Mouse (Mus musculus): ENCODE data around the gene Asic2. TPM values are rescaled to one million over a fixed set of nuclear protein-coding genes. Genes with fewer than 3 reads are reported as not detected.

Asic2 gene
- polyA plus RNA-seq, 1 experiment from 2014 or later, result 8.7 TPM

DNA sequence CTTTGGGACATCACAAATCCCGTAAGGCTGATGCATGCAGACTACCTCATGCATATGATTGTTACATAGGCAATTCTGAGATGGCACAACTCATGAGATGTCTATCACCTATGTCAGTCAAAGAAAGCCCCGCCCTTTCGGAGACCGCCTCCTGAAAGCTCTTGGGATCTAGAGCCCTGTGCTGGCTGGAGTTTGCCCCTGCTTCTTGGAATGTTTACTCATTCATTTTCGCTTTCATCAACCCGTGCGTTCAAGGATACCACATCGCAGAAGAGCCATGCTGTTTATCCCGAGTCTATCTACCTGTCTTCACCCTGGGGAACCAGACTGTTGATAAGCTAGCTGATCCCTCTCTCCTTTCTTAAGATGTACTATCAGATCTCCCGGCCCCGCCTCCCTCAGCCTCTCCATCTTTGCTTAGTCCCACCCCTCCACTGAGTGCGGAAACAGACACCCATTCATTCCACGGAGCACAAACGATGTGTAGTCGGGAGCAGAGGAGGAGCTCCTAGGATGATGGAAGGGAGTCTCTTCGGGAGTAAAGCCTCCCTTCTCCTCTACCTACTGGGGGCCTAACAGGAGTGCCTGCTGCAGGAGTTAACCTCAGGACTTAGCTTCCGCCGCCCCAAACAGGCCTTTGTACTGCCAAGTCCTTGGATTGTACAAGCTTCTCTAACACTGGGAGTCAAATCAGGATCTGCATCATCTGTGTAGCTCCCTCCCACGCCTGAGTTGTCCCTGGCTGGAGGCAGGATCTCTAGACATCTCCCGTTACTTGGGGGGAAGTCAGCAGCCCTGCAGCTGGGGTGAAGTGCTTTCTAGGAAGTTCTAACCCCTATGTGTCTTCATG is 356.1 kb downstream of the Asic2 start:
- DNase-seq (peak; percentile 78), ATAC-seq (ENCODE audit: low FRiP score, low TSS enrichment) (peak; percentile 66; the same call in 1 of the 2 replicates)
- H3K9me3 ChIP-seq (ENCODE audit: control insufficient read depth, low read length), result no peaks in the 10 kb centered on the region; the same call in 1 of the 2 replicates
- no peaks in the 10 kb centered on the region for H3K27me3 ChIP-seq (ENCODE audit: control insufficient read depth, insufficient read depth, low read length)
- H3K4me1 ChIP-seq (ENCODE audit: control insufficient read depth, insufficient read depth, low read length), result peaks cover 23% of the 10 kb centered on the region
- peak overlapping the region; percentile 20 for H3K4me3 ChIP-seq (replicated peaks; ENCODE audit: low read depth, low read length)
- H3K9ac ChIP-seq (replicated peaks; ENCODE audit: low read length), result peak overlapping the region; percentile 2; the same call in 1 of the 2 replicates
- WGBS, result 8% methylated on average over 20 of the region's 20 CpGs
- H3K36me3 ChIP-seq (ENCODE audit: control insufficient read depth, insufficient read depth, low read length), result no peaks in the 10 kb centered on the region
- peak overlapping the region; percentile 49 for H3K4me2 ChIP-seq (ENCODE audit: low read length)
- peak overlapping the region; percentile 91 for H3K27ac ChIP-seq (replicated peaks; ENCODE audit: low read depth, low read length)

DNA sequence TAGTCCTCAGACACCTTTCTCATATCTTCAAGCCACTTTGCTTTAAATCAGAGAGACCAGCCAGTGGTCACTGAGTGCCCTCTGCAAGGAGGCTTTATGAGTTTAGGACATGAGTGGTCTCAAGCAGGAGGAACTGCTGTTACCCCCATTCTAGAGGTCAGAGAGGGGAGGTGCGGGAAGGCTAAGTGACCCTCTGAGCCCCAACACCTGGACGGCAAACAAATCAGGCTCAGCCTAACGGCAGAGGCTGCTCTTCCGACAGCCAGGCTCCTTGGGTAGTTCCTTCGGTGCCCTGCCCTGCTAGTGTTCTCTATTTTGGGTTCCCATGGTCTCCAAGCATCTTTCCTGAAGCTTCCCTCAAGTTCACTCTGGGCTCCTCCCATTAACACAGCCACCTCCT is 357.8 kb downstream of the Asic2 start:
- Histone ChIP-seq H3K9ac (replicated peaks; ENCODE audit: low read length) (no peak overlapping the region), H3K4me3 (replicated peaks; ENCODE audit: low read depth, low read length) (no peak overlapping the region), H3K27ac (replicated peaks; ENCODE audit: low read depth, low read length) (no peak overlapping the region), H3K9me3 (ENCODE audit: control insufficient read depth, low read length) (no peaks in the 10 kb centered on the region; the same call in 1 of the 2 replicates), H3K27me3 (ENCODE audit: control insufficient read depth, insufficient read depth, low read length) (no peaks in the 10 kb centered on the region), H3K4me1 (ENCODE audit: control insufficient read depth, insufficient read depth, low read length) (peaks cover 23% of the 10 kb centered on the region), H3K4me2 (ENCODE audit: low read length) (no peak overlapping the region), H3K36me3 (ENCODE audit: control insufficient read depth, insufficient read depth, low read length) (no peaks in the 10 kb centered on the region)
- no peak for ATAC-seq (ENCODE audit: low FRiP score, low TSS enrichment)
- WGBS, result 86% methylated on average over 5 of the region's 5 CpGs
- DNase-seq, result no peak

DNA sequence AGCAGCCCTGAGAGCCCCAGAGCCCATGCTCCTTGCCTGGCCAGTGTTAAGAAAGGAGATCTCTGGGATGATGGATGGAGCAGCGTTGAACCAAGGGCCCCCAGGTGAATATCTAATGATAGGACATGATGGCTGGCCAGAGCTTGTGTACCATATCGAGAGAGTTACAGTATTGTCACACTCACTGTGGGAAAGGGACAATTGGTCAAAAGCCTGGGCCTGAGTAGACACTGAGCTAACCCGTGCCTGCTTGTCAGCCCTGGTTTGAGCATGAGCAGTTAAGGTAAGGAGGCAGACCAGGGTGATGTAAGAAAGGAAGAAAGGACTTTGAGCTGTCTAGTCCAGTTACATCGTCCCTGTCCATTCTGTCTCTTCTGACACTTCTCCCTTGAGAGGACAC is 365.3 kb downstream of the Asic2 start:
- ATAC-seq (ENCODE audit: low FRiP score, low TSS enrichment) (no peak), DNase-seq (no peak)
- Histone ChIP-seq H3K4me1 (ENCODE audit: control insufficient read depth, insufficient read depth, low read length) (no peaks in the 10 kb centered on the region), H3K27me3 (ENCODE audit: control insufficient read depth, insufficient read depth, low read length) (no peaks in the 10 kb centered on the region), H3K4me3 (replicated peaks; ENCODE audit: low read depth, low read length) (no peak overlapping the region), H3K9ac (replicated peaks; ENCODE audit: low read length) (no peak overlapping the region), H3K27ac (replicated peaks; ENCODE audit: low read depth, low read length) (no peak overlapping the region), H3K4me2 (ENCODE audit: low read length) (no peak overlapping the region), H3K36me3 (ENCODE audit: control insufficient read depth, insufficient read depth, low read length) (no peaks in the 10 kb centered on the region), H3K9me3 (ENCODE audit: control insufficient read depth, low read length) (no peaks in the 10 kb centered on the region)
- 81% methylated on average over 4 of the region's 4 CpGs for WGBS

DNA sequence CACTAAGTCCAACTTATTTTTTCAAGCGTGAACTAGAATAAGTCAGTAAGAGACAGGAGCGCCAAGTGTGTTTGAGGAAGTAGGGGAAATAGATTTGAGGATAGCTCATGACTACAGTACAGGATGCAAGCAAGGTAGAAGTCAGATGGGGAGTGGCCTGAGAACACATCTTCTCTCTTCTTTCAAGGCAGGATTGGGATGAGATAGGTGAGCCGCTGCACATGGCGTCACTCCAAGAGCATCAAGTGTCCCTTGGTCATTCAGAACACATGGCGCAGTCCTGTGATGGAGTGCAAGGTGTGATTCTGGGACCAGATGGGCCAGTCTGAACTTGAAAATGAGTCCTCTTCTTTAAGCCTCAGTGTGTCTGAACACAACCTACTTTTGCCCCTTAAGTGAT is 366.5 kb downstream of the Asic2 start:
- H3K9ac ChIP-seq (replicated peaks; ENCODE audit: low read length), result no peak overlapping the region
- H3K4me2 ChIP-seq (ENCODE audit: low read length), result no peak overlapping the region
- no peak for ATAC-seq (ENCODE audit: low FRiP score, low TSS enrichment)
- H3K36me3 ChIP-seq (ENCODE audit: control insufficient read depth, insufficient read depth, low read length), result no peaks in the 10 kb centered on the region
- DNase-seq, result no peak
- no peaks in the 10 kb centered on the region; the same call in 1 of the 2 replicates for H3K4me1 ChIP-seq (ENCODE audit: control insufficient read depth, insufficient read depth, low read length)
- H3K4me3 ChIP-seq (replicated peaks; ENCODE audit: low read depth, low read length), result no peak overlapping the region
- WGBS, result 98% methylated on average over 5 of the region's 5 CpGs
- no peak overlapping the region for H3K27ac ChIP-seq (replicated peaks; ENCODE audit: low read depth, low read length)
- H3K9me3 ChIP-seq (ENCODE audit: control insufficient read depth, low read length), result no peaks in the 10 kb centered on the region
- no peaks in the 10 kb centered on the region for H3K27me3 ChIP-seq (ENCODE audit: control insufficient read depth, insufficient read depth, low read length)

DNA sequence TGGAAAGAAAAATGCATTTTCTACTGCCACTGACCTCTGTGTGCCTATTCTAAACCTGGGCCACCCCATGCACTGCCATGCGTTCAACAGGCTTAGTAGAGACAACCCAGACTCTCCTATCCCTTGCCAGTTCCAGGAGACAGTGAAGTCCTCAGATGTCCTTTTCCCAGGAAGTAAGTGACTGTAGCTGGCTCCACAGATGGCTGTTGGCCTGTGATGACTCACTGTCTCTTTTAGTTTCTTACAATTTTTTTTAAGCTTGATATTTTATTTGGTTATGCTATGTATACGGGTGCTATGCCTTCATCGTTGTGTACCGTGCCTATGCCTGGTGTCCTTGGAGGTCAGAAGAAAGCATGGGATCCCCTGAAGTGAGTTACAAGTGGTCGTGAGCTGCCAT is 370.7 kb downstream of the Asic2 start:
- H3K4me1 ChIP-seq (ENCODE audit: control insufficient read depth, insufficient read depth, low read length), result peaks cover under 1% of the 10 kb centered on the region; the same call in 1 of the 2 replicates
- no peak overlapping the region for H3K9ac ChIP-seq (replicated peaks; ENCODE audit: low read length)
- H3K27me3 ChIP-seq (ENCODE audit: control insufficient read depth, insufficient read depth, low read length), result no peaks in the 10 kb centered on the region
- H3K27ac ChIP-seq (replicated peaks; ENCODE audit: low read depth, low read length), result no peak overlapping the region
- H3K9me3 ChIP-seq (ENCODE audit: control insufficient read depth, low read length), result no peaks in the 10 kb centered on the region
- 90% methylated on average over 5 of the region's 5 CpGs for WGBS
- no peak overlapping the region for H3K4me3 ChIP-seq (replicated peaks; ENCODE audit: low read depth, low read length)
- no peaks in the 10 kb centered on the region for H3K36me3 ChIP-seq (ENCODE audit: control insufficient read depth, insufficient read depth, low read length)
- ATAC-seq (ENCODE audit: low FRiP score, low TSS enrichment) (no peak), DNase-seq (no peak)
- no peak overlapping the region for H3K4me2 ChIP-seq (ENCODE audit: low read length)

DNA sequence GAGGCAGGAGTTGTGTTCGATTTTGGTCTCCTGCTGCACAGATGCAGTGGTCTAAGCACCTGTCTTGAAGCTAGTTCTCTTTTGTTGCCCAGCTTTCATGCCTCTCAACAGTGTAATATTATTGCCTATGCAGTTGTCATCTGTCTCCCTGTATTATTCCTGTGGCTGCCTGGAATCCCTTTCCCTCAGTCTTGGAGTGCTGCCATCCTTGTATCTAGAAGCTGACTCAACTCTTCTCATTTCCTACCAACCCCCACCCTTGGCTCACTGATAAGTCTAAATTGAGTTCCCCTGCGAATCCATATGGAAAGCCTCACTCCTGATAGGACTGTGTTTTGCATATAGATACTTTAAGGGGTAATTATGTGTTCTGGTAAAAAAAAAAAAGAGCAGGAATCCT is 373.0 kb downstream of the Asic2 start:
- 75% methylated on average over 2 of the region's 2 CpGs for WGBS
- DNase-seq, result no peak
- H3K4me2 ChIP-seq (ENCODE audit: low read length), result no peak overlapping the region
- no peaks in the 10 kb centered on the region for H3K9me3 ChIP-seq (ENCODE audit: control insufficient read depth, low read length)
- no peaks in the 10 kb centered on the region for H3K27me3 ChIP-seq (ENCODE audit: control insufficient read depth, insufficient read depth, low read length)
- ATAC-seq (ENCODE audit: low FRiP score, low TSS enrichment), result no peak
- no peak overlapping the region for H3K9ac ChIP-seq (replicated peaks; ENCODE audit: low read length)
- no peak overlapping the region for H3K27ac ChIP-seq (replicated peaks; ENCODE audit: low read depth, low read length)
- peaks cover 4% of the 10 kb centered on the region; the same call in 1 of the 2 replicates for H3K4me1 ChIP-seq (ENCODE audit: control insufficient read depth, insufficient read depth, low read length)
- no peak overlapping the region for H3K4me3 ChIP-seq (replicated peaks; ENCODE audit: low read depth, low read length)
- H3K36me3 ChIP-seq (ENCODE audit: control insufficient read depth, insufficient read depth, low read length), result no peaks in the 10 kb centered on the region

DNA sequence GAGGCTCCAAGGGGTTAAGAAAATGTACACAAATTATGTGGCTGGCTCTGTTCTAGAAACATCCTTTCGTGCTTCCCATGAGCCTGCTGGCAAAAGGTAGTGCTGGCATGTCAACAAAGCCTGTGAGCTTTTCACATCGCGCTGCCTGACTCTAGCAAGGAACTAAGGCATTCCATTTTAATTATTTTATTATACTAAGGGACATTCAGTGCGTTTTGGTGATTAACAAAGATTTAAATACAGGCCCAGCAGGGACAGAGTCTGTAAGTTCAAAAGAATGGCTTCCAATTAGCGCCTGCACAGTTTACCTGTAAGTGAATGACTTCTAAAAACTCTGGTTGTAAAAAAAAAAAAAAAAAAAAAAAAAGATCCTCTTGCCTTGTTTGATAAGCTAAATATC is 375.5 kb downstream of the Asic2 start:
- Histone ChIP-seq H3K27ac (replicated peaks; ENCODE audit: low read depth, low read length) (no peak overlapping the region), H3K4me3 (replicated peaks; ENCODE audit: low read depth, low read length) (no peak overlapping the region), H3K9me3 (ENCODE audit: control insufficient read depth, low read length) (no peaks in the 10 kb centered on the region), H3K4me2 (ENCODE audit: low read length) (no peak overlapping the region), H3K36me3 (ENCODE audit: control insufficient read depth, insufficient read depth, low read length) (no peaks in the 10 kb centered on the region), H3K27me3 (ENCODE audit: control insufficient read depth, insufficient read depth, low read length) (no peaks in the 10 kb centered on the region), H3K4me1 (ENCODE audit: control insufficient read depth, insufficient read depth, low read length) (peaks cover 14% of the 10 kb centered on the region), H3K9ac (replicated peaks; ENCODE audit: low read length) (no peak overlapping the region)
- ATAC-seq (ENCODE audit: low FRiP score, low TSS enrichment) (no peak), DNase-seq (no peak)
- WGBS, result 57% methylated on average over 5 of the region's 5 CpGs

DNA sequence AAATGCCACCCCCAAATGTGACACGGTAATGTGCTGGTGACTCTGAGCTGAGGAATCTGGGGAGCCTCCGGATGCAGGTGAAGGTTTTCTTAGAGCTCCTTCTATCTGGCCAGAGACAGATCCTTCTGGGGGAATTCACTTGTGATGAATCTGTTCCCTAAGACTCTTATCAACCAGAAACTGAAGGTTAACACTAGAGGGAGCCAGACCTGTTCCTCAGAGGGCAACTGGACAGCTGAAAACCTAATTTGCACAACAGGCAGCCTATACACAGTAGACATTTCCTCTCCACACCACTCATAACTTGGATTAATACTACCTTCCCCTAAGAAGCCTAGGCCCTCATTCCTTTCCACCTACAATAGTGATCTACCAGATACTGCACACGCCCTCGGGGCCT is 377.3 kb downstream of the Asic2 start:
- 83% methylated on average over 4 of the region's 4 CpGs for WGBS

DNA sequence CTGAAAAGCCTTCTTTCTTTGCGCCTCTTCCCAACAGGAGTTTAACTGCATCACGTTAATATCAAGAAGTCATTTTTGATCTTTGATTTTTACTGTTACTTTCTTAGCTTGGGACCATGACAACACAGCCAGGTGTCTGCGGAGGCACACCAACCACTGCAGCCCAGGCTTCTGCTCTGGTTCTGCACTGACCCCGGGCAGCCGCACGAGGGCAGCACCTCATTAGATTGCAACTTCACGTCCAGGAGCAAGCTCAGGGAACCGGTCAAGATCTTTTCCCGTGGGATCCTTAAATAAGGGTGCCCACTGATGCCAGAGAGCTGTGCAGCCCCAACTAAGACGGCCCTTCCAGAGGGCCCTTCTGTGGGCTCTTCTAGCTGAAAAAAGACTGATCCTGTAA is 379.6 kb downstream of the Asic2 start:
- 10% methylated on average over 10 of the region's 10 CpGs for WGBS
- Histone ChIP-seq H3K4me3 (replicated peaks; ENCODE audit: low read depth, low read length) (no peak overlapping the region), H3K27me3 (ENCODE audit: control insufficient read depth, insufficient read depth, low read length) (no peaks in the 10 kb centered on the region), H3K4me1 (ENCODE audit: control insufficient read depth, insufficient read depth, low read length) (peaks cover 18% of the 10 kb centered on the region), H3K36me3 (ENCODE audit: control insufficient read depth, insufficient read depth, low read length) (no peaks in the 10 kb centered on the region), H3K9ac (replicated peaks; ENCODE audit: low read length) (no peak overlapping the region), H3K4me2 (ENCODE audit: low read length) (no peak overlapping the region; the same call in 1 of the 2 replicates), H3K27ac (replicated peaks; ENCODE audit: low read depth, low read length) (peak overlapping the region; percentile 60), H3K9me3 (ENCODE audit: control insufficient read depth, low read length) (no peaks in the 10 kb centered on the region)
- peak; percentile 76 for DNase-seq
- ATAC-seq (ENCODE audit: low FRiP score, low TSS enrichment), result no peak

More for the DNA sequence above, 377.3 kb downstream of the Asic2 start:
- Histone ChIP-seq H3K27me3 (ENCODE audit: control insufficient read depth, insufficient read depth, low read length) (no peaks in the 10 kb centered on the region), H3K9ac (replicated peaks; ENCODE audit: low read length) (no peak overlapping the region), H3K4me1 (ENCODE audit: control insufficient read depth, insufficient read depth, low read length) (peaks cover 18% of the 10 kb centered on the region), H3K4me2 (ENCODE audit: low read length) (no peak overlapping the region), H3K4me3 (replicated peaks; ENCODE audit: low read depth, low read length) (no peak overlapping the region), H3K36me3 (ENCODE audit: control insufficient read depth, insufficient read depth, low read length) (no peaks in the 10 kb centered on the region), H3K9me3 (ENCODE audit: control insufficient read depth, low read length) (no peaks in the 10 kb centered on the region), H3K27ac (replicated peaks; ENCODE audit: low read depth, low read length) (no peak overlapping the region)
- DNase-seq (peak; percentile 71), ATAC-seq (ENCODE audit: low FRiP score, low TSS enrichment) (no peak)
